Mouse (Mus musculus) embryonic facial prominence, embryonic 10.5 days (tissue): ENCODE measurements around the gene Rnaseh1. TPM values are rescaled to one million over a fixed set of nuclear protein-coding genes. Genes with fewer than 3 reads are reported as not detected.

Experiments
- DNase-seq: peaks from one replicate; pipeline ENCODE4 v3.0.0-alpha.2; 2017; ENCODE audit warnings: low spot score
- H3K27ac ChIP-seq: fragments of 300-500 bp; sonication (generic); replicated peaks from 2 replicates; pipeline ENCODE4 v1.5.1; 2016; ENCODE audit warnings: mild to moderate bottlenecking
- H3K27me3 ChIP-seq: fragments of 300-500 bp; sonication (generic); replicated peaks from 2 replicates; pipeline ENCODE4 v1.6.1; 2016; ENCODE audit warnings: low read depth, mild to moderate bottlenecking; ENCODE audit not compliant: poor library complexity, severe bottlenecking
- H3K36me3 ChIP-seq: fragments of 300-500 bp; sonication (generic); replicated peaks from 2 replicates; pipeline ENCODE4 v1.6.1; 2016; ENCODE audit warnings: mild to moderate bottlenecking, moderate library complexity
- H3K4me1 ChIP-seq: fragments of 300-500 bp; sonication (generic); 2 replicates; pipeline ENCODE4 v1.6.1; 2016
- H3K4me3 ChIP-seq: fragments of 300-500 bp; sonication (generic); 2 replicates; pipeline ENCODE4 v1.5.1; 2016; ENCODE audit warnings: mild to moderate bottlenecking, moderate library complexity
- H3K9me3 ChIP-seq: fragments of 300-500 bp; sonication (generic); 2 replicates; pipeline ENCODE4 v1.6.1; 2016; ENCODE audit warnings: mild to moderate bottlenecking
- WGBS: fragments of 180-500 bp; shearing (Covaris S2); methylation state at CpG from one replicate; pipeline ENCODE4 v1.1.7; 2016; 5-methylcytosine and 5-hydroxymethylcytosine counted together
- polyA plus RNA-seq: library from polyadenylated mRNA; unstranded; fragments of >200 nt; fragmentation: Nextera tagmentation; extraction: Ambion mirVana; gene quantifications from 2 replicates; pipeline ENCODE4 v1.2.1, GENCODE M21; 2016

Rnaseh1 gene
- 34.3 and 35.1 TPM in 2 replicates for polyA plus RNA-seq

DNA sequence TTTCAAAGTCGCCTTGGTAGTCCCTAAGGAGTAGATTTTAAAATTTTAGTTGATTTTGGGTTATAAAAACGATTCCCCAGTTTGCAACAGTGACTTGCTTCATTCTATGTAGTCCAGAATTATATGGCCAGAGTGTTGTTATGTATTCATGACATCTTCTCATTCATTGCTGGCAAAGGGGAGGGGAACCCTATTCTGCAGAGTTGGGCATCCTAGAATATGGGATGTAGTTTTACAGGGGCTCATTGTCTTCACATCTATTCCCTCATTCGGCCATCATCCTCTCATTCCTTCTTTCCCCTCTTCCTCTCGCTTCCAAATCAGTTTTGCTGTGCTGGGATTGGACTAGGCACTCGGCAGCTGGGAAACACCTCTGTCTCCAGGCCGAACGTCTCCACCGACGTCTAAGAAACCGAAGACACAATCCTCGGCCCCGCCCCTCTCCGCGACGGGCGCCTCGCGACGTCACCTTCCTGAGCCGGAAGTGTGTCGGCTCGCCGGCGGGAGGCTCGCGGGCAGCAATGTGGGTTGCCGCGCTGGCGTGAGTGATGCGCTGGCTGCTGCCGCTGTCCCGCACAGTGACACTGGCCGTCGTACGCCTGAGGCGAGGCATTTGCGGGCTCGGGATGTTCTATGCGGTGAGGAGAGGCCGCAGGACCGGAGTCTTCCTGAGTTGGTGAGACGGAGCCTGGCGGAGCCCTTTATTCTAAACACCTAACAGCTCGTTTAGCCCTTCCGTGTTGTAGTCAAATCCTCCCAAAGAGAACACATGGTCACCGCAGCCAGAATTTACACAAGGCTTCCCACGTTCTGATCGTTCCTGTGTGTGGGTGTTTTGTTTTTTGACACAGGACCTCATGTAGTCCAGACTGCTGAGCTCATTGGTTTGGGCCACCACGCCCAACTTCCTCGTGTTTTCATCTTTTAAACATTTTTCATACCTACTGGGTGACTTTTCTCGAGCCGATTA lies at the start of gene Rnaseh1:
TSS of gene Rnaseh1 (plus strand) at position 462 of the 970 bp plus-strand sequence.
- peak; percentile 93 for DNase-seq
- Histone ChIP-seq H3K9me3 (no peaks in the 10 kb centered on the region), H3K4me1 (peaks cover 16% of the 10 kb centered on the region), H3K27ac (peak within 1 kb of the TSS; percentile 87), H3K27me3 (0 out of 2 replicates have a peak, but pooled peaks cover 5% of the 10 kb centered on the region), H3K4me3 (peak within 1 kb of the TSS; percentile 91), H3K36me3 (peaks cover 24% of the 10 kb centered on the region)
- 1% methylated on average over 52 of the region's 52 CpGs for WGBS

DNA sequence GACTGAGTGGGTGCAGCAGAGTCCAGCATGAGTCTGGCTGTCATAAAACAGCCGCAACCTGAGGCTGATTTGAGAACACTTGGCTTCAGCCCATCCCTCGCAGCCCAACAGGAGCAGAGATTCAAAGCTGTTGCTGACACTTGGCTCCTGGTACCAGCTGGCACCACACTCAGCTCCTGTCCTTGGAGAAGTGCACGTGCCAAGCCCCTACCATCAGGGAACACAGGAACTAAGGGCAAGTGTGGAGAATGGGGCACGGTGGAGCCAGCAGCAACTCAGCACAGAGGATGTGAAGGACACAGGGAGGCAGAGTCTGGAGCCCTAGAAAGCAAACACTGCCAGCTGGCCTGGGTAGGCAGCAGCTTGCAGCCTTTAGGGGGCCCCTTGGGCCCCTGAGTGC lies 47.1 kb upstream of the Rnaseh1 start:
- no peaks in the 10 kb centered on the region for H3K36me3 ChIP-seq
- no peak overlapping the region for H3K27ac ChIP-seq
- no peaks in the 10 kb centered on the region for H3K9me3 ChIP-seq
- DNase-seq = no peak
- 23% methylated on average over 4 of the region's 4 CpGs for WGBS
- H3K27me3 ChIP-seq = no peaks in the 10 kb centered on the region
- peaks cover 12% of the 10 kb centered on the region for H3K4me1 ChIP-seq
- H3K4me3 ChIP-seq = no peak overlapping the region

- WGBS = 74% methylated on average over 1 of the region's 1 CpGs
- H3K27ac ChIP-seq = no peak overlapping the region
These were observed 45.9 kb upstream of the Rnaseh1 start for GRCm38 (mm10) chr12:28603494-28603893.

DNA sequence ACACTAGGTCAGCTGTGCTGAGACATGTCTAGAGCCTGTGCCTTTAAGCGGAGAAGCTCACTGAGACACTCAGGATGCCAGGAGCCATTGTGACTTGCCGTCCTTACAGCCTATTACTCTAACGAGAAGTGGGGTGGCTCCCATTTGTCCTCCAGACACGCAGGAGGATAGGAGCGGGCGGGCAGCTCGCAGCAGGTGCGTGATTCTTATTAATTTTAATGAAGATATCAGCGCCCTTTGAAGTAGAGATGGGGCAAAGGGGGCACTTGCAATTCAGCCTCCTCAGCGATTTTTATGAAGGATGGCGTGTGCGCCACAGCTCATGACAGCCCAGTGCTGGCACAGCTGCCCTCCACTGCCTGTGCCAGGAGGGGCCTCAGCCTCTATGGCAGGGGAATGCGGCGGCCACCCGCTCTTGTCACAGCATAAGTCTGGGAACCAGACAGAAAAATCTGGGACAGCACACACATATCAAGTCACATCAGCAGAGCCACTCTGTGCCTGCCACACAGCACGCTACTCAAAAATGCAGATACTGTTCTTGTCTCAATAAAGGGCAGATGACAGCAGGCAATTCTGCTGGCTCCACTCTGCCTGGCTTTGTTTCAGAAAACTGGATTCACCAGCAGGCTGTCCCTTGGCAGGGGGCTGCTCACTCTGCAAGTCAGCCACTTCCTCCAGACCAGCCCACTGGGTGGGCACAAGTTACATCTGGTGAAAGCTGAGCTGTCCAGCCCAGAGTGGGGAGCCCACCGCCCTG lies 41.7 kb upstream of the Rnaseh1 start:
- Histone ChIP-seq H3K9me3 (no peaks in the 10 kb centered on the region), H3K27me3 (no peaks in the 10 kb centered on the region), H3K27ac (0 out of 2 replicates have a peak overlapping the region, but pooled peaks have one; percentile 48), H3K36me3 (no peaks in the 10 kb centered on the region), H3K4me1 (peaks cover 9% of the 10 kb centered on the region), H3K4me3 (no peak overlapping the region)
- 70% methylated on average over 17 of the region's 17 CpGs for WGBS
- no peak for DNase-seq

More at GRCm38 (mm10) chr12:28603494-28603893, 45.9 kb upstream of the Rnaseh1 start:
- Histone ChIP-seq H3K9me3 (no peaks in the 10 kb centered on the region), H3K4me3 (no peak overlapping the region), H3K27me3 (no peaks in the 10 kb centered on the region), H3K36me3 (no peaks in the 10 kb centered on the region), H3K4me1 (peaks cover 20% of the 10 kb centered on the region)
- DNase-seq = no peak

DNA sequence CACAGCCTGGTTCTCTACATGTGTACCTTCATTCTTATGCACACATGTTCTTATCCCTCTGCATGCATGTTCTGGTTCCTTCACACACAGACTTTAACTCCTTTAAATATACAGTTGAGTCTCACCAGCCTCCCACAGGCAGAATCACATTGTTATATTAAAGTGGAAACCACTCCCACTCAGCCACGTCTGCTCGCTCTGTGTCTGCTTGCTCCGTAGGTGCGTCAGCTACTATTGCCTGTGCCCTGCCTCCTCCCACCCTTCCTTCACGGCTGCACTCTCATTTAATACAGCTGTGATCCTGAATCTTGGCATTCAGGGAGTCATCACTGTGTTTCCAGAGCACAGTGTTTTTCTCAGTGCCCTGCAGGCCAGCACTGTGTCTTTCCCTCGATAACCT lies 37.0 kb upstream of the Rnaseh1 start:
- Histone ChIP-seq H3K27me3 (no peaks in the 10 kb centered on the region), H3K4me3 (no peak overlapping the region), H3K4me1 (peaks cover 9% of the 10 kb centered on the region), H3K27ac (no peak overlapping the region), H3K36me3 (no peaks in the 10 kb centered on the region), H3K9me3 (no peaks in the 10 kb centered on the region)
- no peak for DNase-seq
- WGBS = 78% methylated on average over 6 of the region's 6 CpGs

GRCm38 (mm10) chr12:28614401-28614800 lies 35.0 kb upstream of the Rnaseh1 start:
- no peak overlapping the region for H3K4me3 ChIP-seq
- no peak for DNase-seq
- H3K27me3 ChIP-seq = no peaks in the 10 kb centered on the region
- H3K27ac ChIP-seq = no peak overlapping the region
- H3K4me1 ChIP-seq = no peaks in the 10 kb centered on the region
- no peaks in the 10 kb centered on the region for H3K36me3 ChIP-seq
- WGBS = 79% methylated on average over 7 of the region's 7 CpGs
- no peaks in the 10 kb centered on the region for H3K9me3 ChIP-seq

GRCm38 (mm10) chr12:28617297-28617696 lies 32.1 kb upstream of the Rnaseh1 start:
- WGBS = 73% methylated on average over 4 of the region's 4 CpGs
- Histone ChIP-seq H3K4me1 (peaks cover 14% of the 10 kb centered on the region), H3K36me3 (no peaks in the 10 kb centered on the region), H3K27ac (no peak overlapping the region), H3K9me3 (no peaks in the 10 kb centered on the region), H3K27me3 (no peaks in the 10 kb centered on the region), H3K4me3 (no peak overlapping the region)
- no peak for DNase-seq

DNA sequence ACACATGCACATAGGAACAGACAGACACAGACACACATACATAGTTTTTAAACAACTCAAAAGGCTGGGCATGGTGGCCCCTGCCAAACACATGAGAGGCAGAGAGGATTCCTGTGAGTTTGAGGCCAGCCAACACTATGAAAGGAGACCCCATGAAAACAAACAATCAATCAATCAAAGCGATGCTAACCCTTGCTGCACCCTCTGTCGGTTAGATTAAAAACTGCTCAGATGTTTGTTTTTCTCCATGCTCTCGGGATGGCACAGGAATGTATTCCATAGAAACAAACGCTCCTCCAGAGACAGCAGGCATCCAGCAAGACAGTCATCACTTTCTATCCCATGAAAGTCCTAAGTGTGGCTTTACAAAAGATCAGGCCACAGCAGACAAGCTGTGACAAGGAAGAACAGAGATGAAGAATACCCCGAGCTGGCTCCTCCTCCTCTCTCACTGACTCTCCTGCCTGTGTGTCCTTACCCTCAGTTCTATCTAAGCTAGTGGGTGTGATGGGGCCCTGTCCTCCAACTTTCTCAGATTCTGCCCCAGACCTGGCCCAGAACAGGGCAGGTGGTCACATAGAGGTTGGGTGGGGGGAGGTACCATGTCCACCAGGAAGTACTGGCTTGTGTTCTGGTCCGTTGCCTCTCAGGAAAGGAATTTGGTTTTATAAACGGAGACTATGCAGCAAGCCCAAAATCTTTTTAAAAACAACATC lies 27.8 kb upstream of the Rnaseh1 start:
- WGBS = 35% methylated on average over 7 of the region's 7 CpGs
- no peak overlapping the region for H3K27ac ChIP-seq

DNA sequence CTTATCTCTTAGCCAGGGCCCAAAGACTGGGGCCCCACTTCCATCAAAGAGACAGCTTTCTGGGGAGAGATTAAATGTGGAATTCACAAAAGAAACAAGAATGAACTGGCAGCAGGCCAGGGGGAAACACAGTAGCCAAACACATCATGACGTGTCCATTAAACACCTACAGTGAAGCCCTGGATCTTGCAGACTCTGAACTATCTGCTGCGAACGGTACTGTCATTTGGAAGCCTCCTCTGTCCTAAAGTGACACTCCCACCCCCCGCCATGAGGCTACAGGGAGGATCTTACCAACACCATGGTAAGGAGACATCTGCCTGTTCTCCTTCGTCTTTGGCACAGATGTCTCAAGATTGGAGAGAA lies 27.3 kb upstream of the Rnaseh1 start:
- H3K9me3 ChIP-seq = no peaks in the 10 kb centered on the region
- peaks cover 15% of the 10 kb centered on the region for H3K4me1 ChIP-seq
- no peak for DNase-seq
- H3K27ac ChIP-seq = no peak overlapping the region
- WGBS = 64% methylated on average over 5 of the region's 5 CpGs
- no peaks in the 10 kb centered on the region for H3K27me3 ChIP-seq
- H3K36me3 ChIP-seq = no peaks in the 10 kb centered on the region
- H3K4me3 ChIP-seq = no peak overlapping the region

More for the DNA sequence above, 27.8 kb upstream of the Rnaseh1 start:
- Histone ChIP-seq H3K4me3 (no peak overlapping the region), H3K36me3 (no peaks in the 10 kb centered on the region), H3K4me1 (peaks cover 15% of the 10 kb centered on the region), H3K27me3 (no peaks in the 10 kb centered on the region), H3K9me3 (no peaks in the 10 kb centered on the region)
- DNase-seq = no peak

DNA sequence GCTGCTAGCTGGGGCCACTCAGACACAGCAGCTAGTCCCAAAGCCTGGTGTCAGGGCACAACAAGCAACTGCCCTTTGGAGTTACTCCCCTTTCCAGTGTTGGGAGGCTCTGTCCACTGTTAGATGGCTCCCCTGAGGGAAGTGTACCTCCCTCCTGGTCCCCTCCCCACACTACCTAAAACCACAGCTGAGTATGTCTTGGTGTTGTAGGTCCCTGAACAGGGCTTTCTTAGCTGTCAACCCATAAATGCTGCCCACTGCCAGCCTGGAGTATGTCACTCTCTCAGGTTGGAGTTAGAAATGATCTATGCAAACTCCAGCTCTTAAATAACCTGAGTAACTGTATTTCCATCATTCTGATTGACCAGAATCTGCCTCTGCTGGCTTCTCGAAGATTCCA lies 26.8 kb upstream of the Rnaseh1 start:
- DNase-seq = no peak
- 76% methylated on average over 1 of the region's 1 CpGs for WGBS
- H3K27me3 ChIP-seq = no peaks in the 10 kb centered on the region

GRCm38 (mm10) chr12:28623195-28623594 lies 26.2 kb upstream of the Rnaseh1 start, which contains the start of gene Colec11:
TSS of gene Colec11 (minus strand) at chr12:28623377.
- Histone ChIP-seq H3K36me3 (peaks cover 5% of the 10 kb centered on the region), H3K9me3 (no peaks in the 10 kb centered on the region), H3K27me3 (no peaks in the 10 kb centered on the region), H3K4me3 (no peak within 1 kb of the TSS), H3K4me1 (peaks cover 15% of the 10 kb centered on the region), H3K27ac (no peak within 1 kb of the TSS)
- DNase-seq = no peak
- 63% methylated on average over 5 of the region's 5 CpGs for WGBS

More for the DNA sequence above, 26.8 kb upstream of the Rnaseh1 start:
- H3K9me3 ChIP-seq = no peaks in the 10 kb centered on the region
- H3K4me1 ChIP-seq = peaks cover 15% of the 10 kb centered on the region
- no peak overlapping the region for H3K4me3 ChIP-seq
- H3K36me3 ChIP-seq = no peaks in the 10 kb centered on the region
- no peak overlapping the region for H3K27ac ChIP-seq

GRCm38 (mm10) chr12:28624251-28624650 lies 25.2 kb upstream of the Rnaseh1 start:
- 84% methylated on average over 2 of the region's 2 CpGs for WGBS
- no peaks in the 10 kb centered on the region for H3K27me3 ChIP-seq
- peaks cover 16% of the 10 kb centered on the region for H3K36me3 ChIP-seq
- H3K4me1 ChIP-seq = peaks cover 15% of the 10 kb centered on the region
- DNase-seq = no peak
- no peaks in the 10 kb centered on the region for H3K9me3 ChIP-seq
- H3K4me3 ChIP-seq = no peak overlapping the region
- H3K27ac ChIP-seq = no peak overlapping the region
